Mouse (Mus musculus) limb, embryonic 14.5 days (tissue): Measurements from ENCODE around the gene Babam1. TPM values are rescaled to one million over a fixed set of nuclear protein-coding genes. Genes with fewer than 3 reads are reported as not detected.

Experiments
- ATAC-seq: fragments of 200-750 bp; cut with Nextera tagmentation; 2 replicates; pipeline ENCODE4 v1.8.0; 2017; ENCODE audit warnings: low read depth, moderate number of reproducible peaks, moderate TSS enrichment; ENCODE audit not compliant: low FRiP score
- DNase-seq: peaks from one replicate; pipeline ENCODE4 v3.0.0-alpha.2; 2015; ENCODE audit warnings: low spot score
- H3K27ac ChIP-seq: fragments of 300-500 bp; sonication (generic); replicated peaks from 2 replicates; pipeline ENCODE4 v1.5.1; 2014; ENCODE audit warnings: low read depth, mild to moderate bottlenecking, low read length, moderate library complexity, mixed read lengths
- H3K27me3 ChIP-seq: fragments of 300-500 bp; sonication (generic); 2 replicates; pipeline ENCODE4 v1.6.1; 2014; ENCODE audit warnings: low read length, mixed read lengths; ENCODE audit not compliant: control insufficient read depth, insufficient read depth
- H3K36me3 ChIP-seq: fragments of 300-500 bp; sonication (generic); 2 replicates; pipeline ENCODE4 v1.6.1; 2014; ENCODE audit warnings: mild to moderate bottlenecking, low read length, moderate library complexity, mixed read lengths; ENCODE audit not compliant: control insufficient read depth, insufficient read depth
- H3K4me1 ChIP-seq: fragments of 300-500 bp; sonication (generic); 2 replicates; pipeline ENCODE4 v1.6.1; 2014; ENCODE audit warnings: antibody characterized with exemption, low read length, mixed read lengths; ENCODE audit not compliant: control insufficient read depth, insufficient read depth
- H3K4me2 ChIP-seq: fragments of 300-500 bp; sonication (generic); replicated peaks from 2 replicates; pipeline ENCODE4 v1.6.1; 2014; ENCODE audit warnings: low read depth, mild to moderate bottlenecking, low read length, moderate library complexity; ENCODE audit not compliant: severe bottlenecking
- H3K4me3 ChIP-seq: fragments of 300-500 bp; sonication (generic); replicated peaks from 2 replicates; pipeline ENCODE4 v1.5.1; 2014; ENCODE audit warnings: low read length
- H3K9ac ChIP-seq: fragments of 300-500 bp; sonication (generic); 2 replicates; pipeline ENCODE4 v1.6.1; 2014; ENCODE audit warnings: mild to moderate bottlenecking, low read depth, low read length, moderate library complexity; ENCODE audit not compliant: severe bottlenecking
- H3K9me3 ChIP-seq: fragments of 300-500 bp; sonication (generic); 2 replicates; pipeline ENCODE4 v1.6.1; 2016; ENCODE audit warnings: low read length; ENCODE audit not compliant: control insufficient read depth
- POLR2A ChIP-seq: fragments of 200-500 bp; IDR thresholded peaks from 2 replicates; pipeline ENCODE4 v1.8.0; 2012; ENCODE audit warnings: inconsistent platforms, mild to moderate bottlenecking, moderate library complexity, borderline replicate concordance; ENCODE audit not compliant: insufficient read depth, insufficient read length; ENCODE audit errors: extremely low read depth
- WGBS: fragments of 180-500 bp; shearing (Covaris S2); extraction: QIAGEN DNeasy Blood & Tissue Kit; methylation state at CpG from one replicate; pipeline ENCODE4 v1.1.7; 2014; 5-methylcytosine and 5-hydroxymethylcytosine counted together
- polyA plus RNA-seq, 2 experiments: library from polyadenylated mRNA; depleted of rRNA in 1 of 2; stranded (reverse) in 1 of 2; unstranded in 1 of 2; fragments of >200 nt; fragmentation: Nextera tagmentation in 1 of 2; extraction: Ambion mirVana in 1 of 2; gene quantifications; 2 replicates each; pipeline versions ENCODE4 v1.2.1 to v1.2.3; 2012 to 2014

The Babam1 gene
- 117 and 122 TPM in 2 replicates for polyA plus RNA-seq (2012; rRNA removed)
- polyA plus RNA-seq (2014; fragmentation: Nextera tagmentation; extraction: Ambion mirVana) = 87.7 and 88.6 TPM in 2 replicates

- peak; percentile 86; the same call in 1 of the 2 replicates for TF ChIP-seq POLR2A
- peaks cover 5% of the 10 kb centered on the region; the same call in 1 of the 2 replicates for H3K4me1 ChIP-seq
- H3K9ac ChIP-seq = peak within 1 kb of the TSS; percentile 83
- peak within 1 kb of the TSS; percentile 86 for H3K4me2 ChIP-seq
- H3K27ac ChIP-seq = 0 out of 2 replicates have a peak within 1 kb of the TSS, but pooled peaks have one; percentile 26
- H3K27me3 ChIP-seq = no peaks in the 10 kb centered on the region
- DNase-seq (peak; percentile 95), ATAC-seq (peak; percentile 96)
- H3K4me3 ChIP-seq = peak within 1 kb of the TSS; percentile 83
- peaks cover 19% of the 10 kb centered on the region for H3K36me3 ChIP-seq
- WGBS = under 1% methylated on average over 34 of the region's 34 CpGs
- no peaks in the 10 kb centered on the region for H3K9me3 ChIP-seq
Observed at GRCm38 (mm10) chr8:71396639-71397305, at the start of gene Babam1. TSS of gene Babam1 (plus strand) at chr8:71396861.

GRCm38 (mm10) chr8:71351117-71351516 is 45.5 kb upstream of the Babam1 start:
- DNase-seq = no peak
- Histone ChIP-seq H3K4me2 (no peak overlapping the region), H3K4me1 (no peaks in the 10 kb centered on the region), H3K27ac (no peak overlapping the region), H3K4me3 (no peak overlapping the region), H3K9ac (no peak overlapping the region), H3K9me3 (no peaks in the 10 kb centered on the region), H3K27me3 (no peaks in the 10 kb centered on the region), H3K36me3 (peaks cover 94% of the 10 kb centered on the region)
- WGBS = 55% methylated on average over 3 of the region's 3 CpGs
- no peak for TF ChIP-seq POLR2A
- no peak for ATAC-seq

GRCm38 (mm10) chr8:71351520-71351919 is 45.1 kb upstream of the Babam1 start:
- no peaks in the 10 kb centered on the region for H3K27me3 ChIP-seq
- no peak for ATAC-seq
- H3K27ac ChIP-seq = no peak overlapping the region
- H3K36me3 ChIP-seq = peaks cover 94% of the 10 kb centered on the region
- no peak for TF ChIP-seq POLR2A
- no peaks in the 10 kb centered on the region for H3K4me1 ChIP-seq
- no peak overlapping the region for H3K4me2 ChIP-seq
- no peaks in the 10 kb centered on the region for H3K9me3 ChIP-seq
- DNase-seq = no peak
- no peak overlapping the region for H3K4me3 ChIP-seq
- whole genome bisulfite sequencing = 92% methylated on average over 1 of the region's 1 CpGs
- H3K9ac ChIP-seq = no peak overlapping the region

- no peak for ATAC-seq
- Histone ChIP-seq H3K27ac (no peak overlapping the region), H3K36me3 (peaks cover 82% of the 10 kb centered on the region), H3K9me3 (no peaks in the 10 kb centered on the region), H3K27me3 (no peaks in the 10 kb centered on the region), H3K4me1 (no peaks in the 10 kb centered on the region), H3K4me2 (no peak overlapping the region), H3K4me3 (no peak overlapping the region), H3K9ac (no peak overlapping the region)
- 85% methylated on average over 3 of the region's 3 CpGs for WGBS
- TF ChIP-seq POLR2A = no peak
- no peak for DNase-seq
Observed at GRCm38 (mm10) chr8:71358026-71358425, 38.6 kb upstream of the Babam1 start.

- Histone ChIP-seq H3K27ac (peak within 1 kb of the TSS; percentile 90), H3K4me1 (peaks cover 10% of the 10 kb centered on the region), H3K4me3 (peak within 1 kb of the TSS; percentile 66), H3K9ac (peak within 1 kb of the TSS; percentile 65), H3K9me3 (no peaks in the 10 kb centered on the region), H3K27me3 (no peaks in the 10 kb centered on the region), H3K36me3 (peaks cover 15% of the 10 kb centered on the region), H3K4me2 (peak within 1 kb of the TSS; percentile 66)
- ATAC-seq = peak; percentile 85
- TF ChIP-seq POLR2A = no peak
- peak; percentile 96 for DNase-seq
- under 1% methylated on average over 51 of the region's 56 CpGs for WGBS
Observed at GRCm38 (mm10) chr8:71366771-71367528, 29.7 kb upstream of the Babam1 start, which contains the start of gene Use1. TSS of gene Use1 (plus strand) at chr8:71366848.
